Mouse (Mus musculus) hematopoietic stem cell, adult 5-6 weeks (primary cell): Measurements from ENCODE around the gene Smim11. TPM values are rescaled to one million over a fixed set of nuclear protein-coding genes. Genes with fewer than 3 reads are reported as not detected.

Experiments used
- ATAC-seq, 2 experiments: fragments of 125-278 bp in 1 of 2; replicated peaks in 1 of 2; 2 replicates each; pipeline ENCODE4 v1.8.0; 2016 to 2017; ENCODE audit warnings: inconsistent platforms in 2 of 2, mild to moderate bottlenecking in 2 of 2, moderate number of reproducible peaks in 2 of 2, low read depth in 1 of 2, moderate TSS enrichment in 1 of 2; ENCODE audit not compliant: low FRiP score in 2 of 2, poor library complexity in 2 of 2, severe bottlenecking in 2 of 2, insufficient read depth in 1 of 2, low TSS enrichment in 1 of 2
- total RNA-seq: library from RNA; stranded (forward); fragments of 172-1452, 232-1000 nt; gene quantifications from 2 replicates; pipeline ENCODE4 v1.2.3, GENCODE M21; 2017

Gene Smim11
- total RNA-seq = 95.7 and 170 TPM in 2 replicates

GRCm38 (mm10) chr16:92300649-92301411 lies at the start of gene Smim11:
Smim11 (plus strand) TSS chr16:92301286.
- peak; percentile 88 to 94 for ATAC-seq

GRCm38 (mm10) chr16:92254316-92254715 lies 46.8 kb upstream of the Smim11 start:
- ATAC-seq = no peak

GRCm38 (mm10) chr16:92267861-92268260 lies 33.2 kb upstream of the Smim11 start:
- no peak for ATAC-seq

GRCm38 (mm10) chr16:92274516-92274915 lies 26.6 kb upstream of the Smim11 start:
- no peak for ATAC-seq

- no peak for ATAC-seq
Measured at GRCm38 (mm10) chr16:92275526-92275925, 25.6 kb upstream of the Smim11 start.

GRCm38 (mm10) chr16:92282671-92283070 lies 18.4 kb upstream of the Smim11 start:
- no peak for ATAC-seq

GRCm38 (mm10) chr16:92285068-92285467 lies 16.0 kb upstream of the Smim11 start:
- no peak for ATAC-seq

- ATAC-seq = peak in 1 of 2 experiments; percentile 63; a peak in 1 of 4 replicates
Measured at GRCm38 (mm10) chr16:92286609-92287008, 14.5 kb upstream of the Smim11 start.

GRCm38 (mm10) chr16:92288778-92289177 lies 12.3 kb upstream of the Smim11 start:
- no peak for ATAC-seq

- ATAC-seq = no peak
Measured at GRCm38 (mm10) chr16:92290045-92290444, 11.0 kb upstream of the Smim11 start.

GRCm38 (mm10) chr16:92292101-92292500 lies 9.0 kb upstream of the Smim11 start, which contains the start of gene Kcne2:
Kcne2 (plus strand) TSS chr16:92292389.
- ATAC-seq = no peak

GRCm38 (mm10) chr16:92294267-92294970 lies 6.7 kb upstream of the Smim11 start:
- ATAC-seq = no peak

- no peak for ATAC-seq
Measured at GRCm38 (mm10) chr16:92295328-92295727, 5.8 kb upstream of the Smim11 start.

GRCm38 (mm10) chr16:92301412-92301806 lies 323 bp downstream of the Smim11 start:
- ATAC-seq = peak; percentile 22 to 26; a peak in 2 of 4 replicates

GRCm38 (mm10) chr16:92301989-92302388 lies 903 bp downstream of the Smim11 start:
- 0 out of 4 replicates have a peak, but pooled peaks of 1 of the 2 experiments have one; percentile 30 for ATAC-seq

- ATAC-seq = no peak
Measured at GRCm38 (mm10) chr16:92302506-92302905, 1.4 kb downstream of the Smim11 start.

- no peak for ATAC-seq
Measured at GRCm38 (mm10) chr16:92305519-92305918, 4.4 kb downstream of the Smim11 start.

- no peak for ATAC-seq
Measured at GRCm38 (mm10) chr16:92307947-92308346, 6.9 kb downstream of the Smim11 start.
